ENCODE assay signal across 12 mouse cellular contexts in genomic region chr19:53829990-53830389, GRCm38 (mm10).
DNase-seq lines count a peak whose midpoint lies in the region; ATAC-seq lines count a peak whose summit lies in the region.
"Had no signal": no experiment of that assay in that cellular context is flagged by ENCODE, and none has a peak within 500 bp of the region (broad histone marks: within the 10 kb centered on the region; RNA-seq: fewer than 3 reads in every experiment).

No protein-coding gene starts in this region.

- intact Hi-C loops in heart, postnatal 10 days (cut with DNase I) = no loop called here

- H3K4me1 ChIP-seq in heart, embryonic 13.5 days = peaks cover 35% of the 10 kb centered on the region
- H3K4me1 ChIP-seq in kidney, embryonic 16.5 days (ENCODE audit: insufficient read depth, low read length) = peaks cover 26% of the 10 kb centered on the region
- H3K4me1 ChIP-seq in neural tube, embryonic 12.5 days = peaks cover 18% of the 10 kb centered on the region
- peaks cover 21% of the 10 kb centered on the region for H3K4me1 ChIP-seq in neural tube, embryonic 15.5 days
- H3K4me1 ChIP-seq in neural tube, embryonic 14.5 days (ENCODE audit: control insufficient read depth, insufficient read depth, low read length) = peaks cover 16% of the 10 kb centered on the region

- H3K36me3 ChIP-seq in heart, embryonic 13.5 days = peaks cover 47% of the 10 kb centered on the region
- no peaks in the 10 kb centered on the region for H3K36me3 ChIP-seq in kidney, embryonic 16.5 days (ENCODE audit: insufficient read depth, low read length)
- no peaks in the 10 kb centered on the region for H3K36me3 ChIP-seq in neural tube, embryonic 12.5 days
- no peaks in the 10 kb centered on the region for H3K36me3 ChIP-seq in neural tube, embryonic 15.5 days
- H3K36me3 ChIP-seq in neural tube, embryonic 14.5 days (ENCODE audit: control insufficient read depth, insufficient read depth, low read length) = no peaks in the 10 kb centered on the region

- H3K4me2 ChIP-seq in heart, embryonic 13.5 days = peak overlapping the region; percentile 51
- H3K4me2 ChIP-seq in kidney, embryonic 16.5 days (replicated peaks; ENCODE audit: low read depth, low read length) = peak overlapping the region; percentile 36
- H3K4me2 ChIP-seq in neural tube, embryonic 12.5 days (replicated peaks) = no peak overlapping the region
- no peak overlapping the region for H3K4me2 ChIP-seq in neural tube, embryonic 15.5 days
- no peak overlapping the region for H3K4me2 ChIP-seq in neural tube, embryonic 14.5 days (ENCODE audit: low read depth, low read length)

- no peak for ATAC-seq in heart, embryonic 13.5 days (ENCODE audit: extremely low read depth, insufficient number of reproducible peaks, low FRiP score, low TSS enrichment)
- peak; percentile 63; the same call in 1 of the 2 replicates for ATAC-seq in kidney, embryonic 16.5 days (ENCODE audit: low FRiP score, low TSS enrichment)
- 0 out of 2 replicates have a peak, but pooled peaks have one; percentile 41 for ATAC-seq in neural tube, embryonic 12.5 days (ENCODE audit: low FRiP score, low read depth)
- no peak for ATAC-seq in neural tube, embryonic 15.5 days (ENCODE audit: low FRiP score)
- ATAC-seq in neural tube, embryonic 14.5 days (ENCODE audit: low read depth) = no peak

- no peaks in the 10 kb centered on the region for H3K9me3 ChIP-seq in heart, embryonic 13.5 days
- no peaks in the 10 kb centered on the region for H3K9me3 ChIP-seq in kidney, embryonic 16.5 days (ENCODE audit: low read length)
- no peaks in the 10 kb centered on the region for H3K9me3 ChIP-seq in neural tube, embryonic 12.5 days
- H3K9me3 ChIP-seq in neural tube, embryonic 15.5 days (replicated peaks) = no peaks in the 10 kb centered on the region
- H3K9me3 ChIP-seq in neural tube, embryonic 14.5 days (ENCODE audit: control insufficient read depth, low read length) = no peaks in the 10 kb centered on the region

- no peak overlapping the region for H3K4me3 ChIP-seq in heart, embryonic 13.5 days
- no peak overlapping the region for H3K4me3 ChIP-seq in kidney, embryonic 16.5 days (ENCODE audit: low read length)
- no peak overlapping the region for H3K4me3 ChIP-seq in neural tube, embryonic 12.5 days
- H3K4me3 ChIP-seq in neural tube, embryonic 15.5 days (replicated peaks) = no peak overlapping the region
- no peak overlapping the region for H3K4me3 ChIP-seq in neural tube, embryonic 14.5 days (ENCODE audit: low read depth, low read length)
- H3K4me3 ChIP-seq: layer of hippocampus, adult 2 months; left cerebral cortex, adult 2 months had no signal

- H3K27ac ChIP-seq in heart, embryonic 13.5 days (replicated peaks) = peak overlapping the region; percentile 89
- peak overlapping the region; percentile 13; the same call in 1 of the 2 replicates for H3K27ac ChIP-seq in kidney, embryonic 16.5 days (ENCODE audit: low read length)
- no peak overlapping the region for H3K27ac ChIP-seq in neural tube, embryonic 12.5 days
- H3K27ac ChIP-seq in neural tube, embryonic 15.5 days (replicated peaks) = no peak overlapping the region; the same call in 1 of the 2 replicates
- peak overlapping the region; percentile 57; the same call in 1 of the 2 replicates for H3K27ac ChIP-seq in neural tube, embryonic 14.5 days (ENCODE audit: low read depth, low read length)
- H3K27ac ChIP-seq: layer of hippocampus, adult 2 months; left cerebral cortex, adult 2 months had no signal

- 31% methylated on average over 6 of the region's 6 CpGs for WGBS in heart, embryonic 13.5 days
- WGBS in kidney, embryonic 16.5 days = 13% methylated on average over 6 of the region's 6 CpGs
- 52% methylated on average over 6 of the region's 6 CpGs for WGBS in neural tube, embryonic 12.5 days
- 50% methylated on average over 6 of the region's 6 CpGs for WGBS in neural tube, embryonic 15.5 days
- 44% methylated on average over 6 of the region's 6 CpGs for WGBS in neural tube, embryonic 14.5 days

- no peaks in the 10 kb centered on the region for H3K27me3 ChIP-seq in heart, embryonic 13.5 days (replicated peaks)
- H3K27me3 ChIP-seq in kidney, embryonic 16.5 days (ENCODE audit: insufficient read depth, low read length) = no peaks in the 10 kb centered on the region
- no peaks in the 10 kb centered on the region for H3K27me3 ChIP-seq in neural tube, embryonic 12.5 days (replicated peaks)
- no peaks in the 10 kb centered on the region for H3K27me3 ChIP-seq in neural tube, embryonic 15.5 days (replicated peaks)
- no peaks in the 10 kb centered on the region for H3K27me3 ChIP-seq in neural tube, embryonic 14.5 days (ENCODE audit: control insufficient read depth, insufficient read depth, low read length)

- H3K9ac ChIP-seq in heart, embryonic 13.5 days = no peak overlapping the region; the same call in 1 of the 2 replicates
- H3K9ac ChIP-seq in kidney, embryonic 16.5 days (replicated peaks; ENCODE audit: low read length) = no peak overlapping the region
- H3K9ac ChIP-seq in neural tube, embryonic 12.5 days = no peak overlapping the region
- no peak overlapping the region for H3K9ac ChIP-seq in neural tube, embryonic 15.5 days (replicated peaks)
- no peak overlapping the region for H3K9ac ChIP-seq in neural tube, embryonic 14.5 days (replicated peaks; ENCODE audit: low read depth, low read length)

- no peak for DNase-seq in heart, postnatal 10 days
- no peak for DNase-seq in kidney, adult 9 months
- no peak for DNase-seq in retina, postnatal 1 day
- DNase-seq: cerebellum, adult 9-10 months; right cerebral cortex, postnatal 14 days had no signal

Comparison
In these comparisons a context has a peak if more than half of its experiments do, and no peak if none do; other contexts are left out.
1. ATAC-seq: peak in kidney, embryonic 16.5 days (single experiment) and neural tube, embryonic 12.5 days (single experiment); none in heart, embryonic 13.5 days (single experiment), neural tube, embryonic 15.5 days (single experiment) and neural tube, embryonic 14.5 days (single experiment).
2. H3K27ac ChIP-seq: peak in heart, embryonic 13.5 days (single experiment), kidney, embryonic 16.5 days (single experiment) and neural tube, embryonic 14.5 days (single experiment); none in neural tube, embryonic 12.5 days (single experiment) and neural tube, embryonic 15.5 days (single experiment).
3. H3K4me2 ChIP-seq: peak in heart, embryonic 13.5 days (single experiment) and kidney, embryonic 16.5 days (single experiment); none in neural tube, embryonic 12.5 days (single experiment), neural tube, embryonic 15.5 days (single experiment) and neural tube, embryonic 14.5 days (single experiment).